Mouse (Mus musculus) G1E (cell line): ENCODE results near the gene Tenm2. TPM values are rescaled to one million over a fixed set of nuclear protein-coding genes. Genes with fewer than 3 reads are reported as not detected.

ENCODE experiments used
- ATAC-seq: 2 replicates; pipeline ENCODE4 v1.8.0; 2016; ENCODE audit warnings: mild to moderate bottlenecking; ENCODE audit not compliant: insufficient number of reproducible peaks, poor library complexity, low FRiP score, severe bottlenecking; ENCODE audit errors: extremely low read depth
- DNase-seq: peaks from one replicate; pipeline ENCODE4 v3.0.0; 2012; ENCODE audit warnings: low spot score
- H3K27me3 ChIP-seq: 2 replicates; pipeline ENCODE4 v1.6.1; 2012; ENCODE audit warnings: mild to moderate bottlenecking, low read length, inconsistent platforms; ENCODE audit not compliant: insufficient read depth
- H3K36me3 ChIP-seq: replicated peaks from 2 replicates; pipeline ENCODE3; 2012; ENCODE audit warnings: mild to moderate bottlenecking, inconsistent platforms
- H3K4me1 ChIP-seq: 2 replicates; pipeline ENCODE4 v1.6.1; 2012; ENCODE audit warnings: low read depth, low read length, inconsistent platforms, mixed read lengths; ENCODE audit not compliant: insufficient read depth
- H3K4me3 ChIP-seq: 2 replicates; pipeline ENCODE4 v1.5.1; 2012; ENCODE audit warnings: low read depth, mild to moderate bottlenecking, inconsistent platforms, low read length, moderate library complexity, mixed read lengths
- H3K9me3 ChIP-seq: replicated peaks from 2 replicates; pipeline ENCODE4 v1.6.1; 2012; ENCODE audit warnings: inconsistent platforms
- CTCF ChIP-seq: IDR thresholded peaks from 2 replicates; pipeline ENCODE4 v1.5.1; 2012; ENCODE audit warnings: low read depth, low read length, inconsistent platforms, mixed read lengths
- GATA1 ChIP-seq: IDR thresholded peaks from 2 replicates; pipeline ENCODE4 v1.6.1; 2012; ENCODE audit warnings: borderline replicate concordance, low read length, inconsistent platforms, mixed read lengths
- GATA2 ChIP-seq: IDR thresholded peaks from 2 replicates; pipeline ENCODE4 v1.6.1; 2012; ENCODE audit warnings: low read depth, low read length, inconsistent platforms, borderline replicate concordance
- POLR2AphosphoS5 ChIP-seq: IDR thresholded peaks from 2 replicates; pipeline ENCODE4 v1.6.1; 2012; ENCODE audit warnings: low read depth, low read length, inconsistent platforms; ENCODE audit not compliant: insufficient replicate concordance
- TAL1 ChIP-seq: conservative IDR thresholded peaks from 2 replicates; pipeline ENCODE4 v1.6.1; 2012; ENCODE audit warnings: low read depth, low read length, inconsistent platforms, mixed read lengths
- polyA plus RNA-seq: library from polyadenylated mRNA; stranded (reverse); fragments of >175 nt; gene quantifications from 2 replicates; pipeline ENCODE4 v1.2.3, GENCODE M21; 2012
- total RNA-seq, 2 experiments: library from RNA; stranded (forward) in 1 of 2; stranded (reverse) in 1 of 2; fragments of 200-1000 nt in 1 of 2; fragments of >200 nt in 1 of 2; fragmentation: Nextera tagmentation in 1 of 2; gene quantifications; 2 replicates each; pipeline ENCODE4 v1.2.3; 2014 to 2017

The Tenm2 gene
- total and polyA plus RNA-seq, 3 experiments, result 0.44 TPM; not detected in 2

GRCm38 (mm10) chr11:36334100-36334735 lies 901.5 kb downstream of the Tenm2 start:
- no peaks in the 10 kb centered on the region for H3K27me3 ChIP-seq
- H3K36me3 ChIP-seq, result no peaks in the 10 kb centered on the region
- no peak for DNase-seq
- no peak overlapping the region for H3K4me3 ChIP-seq
- peaks cover 21% of the 10 kb centered on the region for H3K9me3 ChIP-seq
- no peaks in the 10 kb centered on the region for H3K4me1 ChIP-seq
- TF ChIP-seq POLR2AphosphoS5, result no peak
- no peak for TF ChIP-seq GATA2
- TF ChIP-seq GATA1, result no peak
- no peak for TF ChIP-seq TAL1
- no peak for TF ChIP-seq CTCF
- no peak for ATAC-seq

DNA sequence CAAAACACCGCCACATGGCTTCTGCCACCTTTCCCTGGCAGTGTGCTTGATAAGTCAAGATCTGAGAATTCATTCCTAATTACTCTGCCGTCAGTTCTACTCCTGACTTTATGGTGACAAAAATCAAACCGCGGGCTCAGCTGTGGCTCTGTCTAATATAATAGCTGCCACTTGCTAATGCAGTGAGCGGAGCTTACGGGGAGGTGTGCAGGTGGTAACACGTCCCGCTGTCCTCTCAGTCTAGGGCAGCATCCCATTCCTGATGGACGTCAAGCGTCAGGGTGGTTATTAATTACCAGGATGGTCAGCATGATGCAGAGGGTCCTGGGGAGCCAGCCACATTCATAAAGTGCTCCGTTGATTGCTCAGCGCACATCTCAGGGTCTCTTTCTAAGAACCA lies 903.5 kb downstream of the Tenm2 start:
- TF ChIP-seq GATA1 (no peak), GATA2 (no peak), CTCF (no peak), TAL1 (no peak), POLR2AphosphoS5 (no peak)
- H3K4me1 ChIP-seq, result no peaks in the 10 kb centered on the region
- ATAC-seq, result no peak
- no peak for DNase-seq
- no peaks in the 10 kb centered on the region for H3K27me3 ChIP-seq
- no peaks in the 10 kb centered on the region for H3K36me3 ChIP-seq
- H3K9me3 ChIP-seq, result peaks cover 26% of the 10 kb centered on the region
- no peak overlapping the region for H3K4me3 ChIP-seq

- H3K9me3 ChIP-seq, result peaks cover 24% of the 10 kb centered on the region
- no peak for ATAC-seq
- TF ChIP-seq GATA2 (no peak), TAL1 (no peak), POLR2AphosphoS5 (no peak), GATA1 (no peak), CTCF (no peak)
These were observed 904.2 kb downstream of the Tenm2 start for GRCm38 (mm10) chr11:36331408-36332178.

DNA sequence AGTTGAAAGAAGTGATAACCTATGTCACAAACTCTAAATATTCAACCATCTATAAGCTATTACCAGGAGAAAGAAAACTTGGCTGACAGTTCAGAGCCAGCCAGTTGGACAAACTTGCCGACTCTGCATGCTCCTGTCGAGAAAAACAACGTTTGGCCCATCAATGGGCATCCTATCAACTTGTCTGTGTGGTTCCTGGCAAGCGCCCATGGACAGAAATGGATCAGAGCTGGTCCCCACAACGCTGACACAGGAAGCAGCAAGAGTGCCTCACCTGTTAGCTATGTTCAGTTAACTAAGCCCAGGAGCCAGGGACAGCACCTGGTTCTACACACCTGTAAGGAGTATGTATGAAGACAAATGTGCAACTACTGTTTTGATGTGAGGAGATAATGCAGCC lies 908.5 kb downstream of the Tenm2 start:
- peaks cover 20% of the 10 kb centered on the region for H3K9me3 ChIP-seq
- no peak for DNase-seq
- no peaks in the 10 kb centered on the region for H3K27me3 ChIP-seq
- no peak overlapping the region for H3K4me3 ChIP-seq
- H3K36me3 ChIP-seq, result no peaks in the 10 kb centered on the region
- no peaks in the 10 kb centered on the region for H3K4me1 ChIP-seq
- ATAC-seq, result no peak
- TF ChIP-seq GATA2 (no peak), POLR2AphosphoS5 (no peak), CTCF (no peak), TAL1 (no peak), GATA1 (no peak)

More at GRCm38 (mm10) chr11:36331408-36332178, 904.2 kb downstream of the Tenm2 start:
- DNase-seq, result no peak
- H3K27me3 ChIP-seq, result no peaks in the 10 kb centered on the region
- H3K4me3 ChIP-seq, result no peak overlapping the region
- no peaks in the 10 kb centered on the region for H3K4me1 ChIP-seq
- H3K36me3 ChIP-seq, result no peaks in the 10 kb centered on the region

DNA sequence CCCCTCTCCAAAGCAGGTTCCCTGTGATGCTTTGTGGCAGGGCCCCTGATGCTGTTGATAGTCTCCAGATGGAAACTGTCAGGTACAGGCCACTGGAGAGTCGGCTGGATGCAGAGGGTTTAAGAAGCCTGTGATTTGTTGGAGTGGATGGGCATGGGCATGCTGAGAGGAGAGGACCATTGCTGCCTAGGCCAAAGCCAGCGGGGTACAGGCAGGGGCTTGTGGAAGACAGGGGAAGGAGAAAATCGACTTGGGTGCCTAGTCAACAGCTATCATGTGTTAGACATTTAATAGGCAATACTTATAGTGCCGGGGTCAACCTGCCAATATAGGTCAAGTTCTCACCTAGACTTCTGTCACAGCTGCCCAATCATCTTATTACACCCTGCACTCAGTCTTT lies 926.4 kb downstream of the Tenm2 start:
- H3K4me1 ChIP-seq, result no peaks in the 10 kb centered on the region
- TF ChIP-seq POLR2AphosphoS5 (no peak), TAL1 (no peak), GATA1 (no peak), CTCF (no peak), GATA2 (no peak)
- ATAC-seq (no peak), DNase-seq (no peak)
- H3K36me3 ChIP-seq, result no peaks in the 10 kb centered on the region
- H3K9me3 ChIP-seq, result peaks cover 48% of the 10 kb centered on the region
- no peaks in the 10 kb centered on the region for H3K27me3 ChIP-seq
- no peak overlapping the region for H3K4me3 ChIP-seq

DNA sequence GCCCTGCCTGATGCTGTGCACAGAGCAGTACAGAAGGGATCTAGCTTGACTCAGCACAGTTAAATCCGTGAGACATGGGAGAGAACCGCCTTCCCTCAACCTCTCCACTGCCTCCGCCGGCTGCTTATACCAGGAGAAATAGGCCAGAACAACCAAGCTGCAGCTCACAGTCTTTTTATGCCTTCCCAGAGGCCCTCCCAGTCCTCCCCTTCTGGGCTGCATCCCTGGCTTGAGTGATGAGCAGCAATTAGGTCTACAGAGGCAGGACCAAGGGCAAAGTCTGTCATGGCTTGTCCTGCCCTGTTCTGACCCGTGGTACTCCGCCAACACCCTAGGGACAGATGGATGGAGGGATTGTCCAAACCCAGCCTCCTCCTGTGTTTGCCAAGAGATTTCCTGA lies 928.5 kb downstream of the Tenm2 start:
- DNase-seq (no peak), ATAC-seq (no peak)
- Histone ChIP-seq H3K4me1 (no peaks in the 10 kb centered on the region), H3K27me3 (no peaks in the 10 kb centered on the region), H3K4me3 (no peak overlapping the region), H3K36me3 (no peaks in the 10 kb centered on the region), H3K9me3 (peaks cover 46% of the 10 kb centered on the region)
- TF ChIP-seq CTCF, result no peak
- no peak for TF ChIP-seq GATA2
- no peak for TF ChIP-seq GATA1
- no peak for TF ChIP-seq POLR2AphosphoS5
- no peak for TF ChIP-seq TAL1
